Mouse (Mus musculus) testis, postnatal 10 days (tissue): Measurements from ENCODE around the gene Dnaaf2.
"Not testable (repeated sequence)": the region's sequence is repeated elsewhere in the genome, so short reads cannot be mapped to it uniquely, and the experiment has no call there.

ENCODE experiments used
- DNase-seq: peaks from one replicate; pipeline ENCODE4 v3.0.0; 2021; ENCODE audit warnings: low spot score

Dnaaf2 gene

DNA sequence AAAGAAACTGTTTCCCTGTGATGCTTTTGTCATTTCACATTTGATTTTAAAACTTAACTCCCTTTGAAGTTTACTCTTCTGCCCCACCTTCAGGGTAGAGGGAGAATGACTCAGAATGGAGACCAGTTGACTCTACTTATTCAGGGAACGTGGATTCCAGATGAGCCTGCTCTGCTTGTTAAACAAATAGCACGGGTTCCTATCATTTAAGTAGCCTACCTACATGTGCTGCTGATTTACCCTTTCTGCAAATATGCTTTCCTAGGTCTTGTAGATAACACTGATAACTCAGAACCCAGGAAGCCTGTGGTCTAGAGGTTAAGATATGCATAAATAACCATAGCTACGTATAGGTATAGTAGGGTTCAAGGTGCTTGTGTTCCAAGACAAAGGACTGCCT, 33.3 kb downstream of the Dnaaf2 start:
- no peak for DNase-seq

- not testable (repeated sequence) for DNase-seq
These were observed 34.6 kb downstream of the Dnaaf2 start for GRCm38 (mm10) chr12:69163586-69163985.

- DNase-seq: not testable (repeated sequence)
These were observed 37.6 kb downstream of the Dnaaf2 start for GRCm38 (mm10) chr12:69160677-69161076.

- no peak for DNase-seq
These were observed 38.7 kb downstream of the Dnaaf2 start for GRCm38 (mm10) chr12:69159578-69159940.

DNA sequence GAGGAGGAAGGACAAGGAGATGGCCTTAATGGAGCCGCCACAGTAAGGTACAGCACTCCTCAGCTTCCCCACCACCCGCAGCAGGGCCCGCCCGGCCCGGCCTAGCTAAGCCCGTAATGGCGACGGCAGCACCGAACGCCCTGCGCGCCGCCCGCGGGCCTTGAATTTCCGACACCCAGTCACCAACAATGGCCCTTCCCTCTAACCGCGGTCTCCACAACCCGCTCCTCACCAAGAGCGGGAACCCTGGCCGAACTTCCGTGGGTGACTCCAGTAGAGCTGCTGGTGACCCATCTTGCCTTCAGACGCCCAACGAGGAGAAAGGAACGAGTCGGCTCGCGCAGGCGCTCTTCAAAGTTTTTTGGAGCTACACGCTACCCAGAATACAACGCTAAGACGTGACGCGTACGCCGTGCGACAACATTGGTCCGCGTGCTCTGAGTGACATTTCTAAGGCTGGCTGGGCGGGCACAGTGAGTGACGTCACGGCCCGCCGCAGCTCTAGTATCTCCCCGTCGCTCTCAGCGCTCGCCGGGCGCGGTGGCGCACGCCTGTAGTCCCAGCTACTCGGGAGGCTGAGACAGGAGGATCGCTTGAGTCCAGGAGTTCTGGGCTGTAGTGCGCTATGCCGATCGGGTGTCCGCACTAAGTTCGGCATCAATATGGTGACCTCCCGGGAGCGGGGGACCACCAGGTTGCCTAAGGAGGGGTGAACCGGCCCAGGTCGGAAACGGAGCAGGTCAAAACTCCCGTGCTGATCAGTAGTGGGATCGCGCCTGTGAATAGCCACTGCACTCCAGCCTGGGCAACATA, 39.3 kb downstream of the Dnaaf2 start, which contains the start of gene Rps29:
Gene Rps29, minus strand, starts transcription at position 422 of the 813 bp plus-strand sequence.
- peak; percentile 96 for DNase-seq

DNA sequence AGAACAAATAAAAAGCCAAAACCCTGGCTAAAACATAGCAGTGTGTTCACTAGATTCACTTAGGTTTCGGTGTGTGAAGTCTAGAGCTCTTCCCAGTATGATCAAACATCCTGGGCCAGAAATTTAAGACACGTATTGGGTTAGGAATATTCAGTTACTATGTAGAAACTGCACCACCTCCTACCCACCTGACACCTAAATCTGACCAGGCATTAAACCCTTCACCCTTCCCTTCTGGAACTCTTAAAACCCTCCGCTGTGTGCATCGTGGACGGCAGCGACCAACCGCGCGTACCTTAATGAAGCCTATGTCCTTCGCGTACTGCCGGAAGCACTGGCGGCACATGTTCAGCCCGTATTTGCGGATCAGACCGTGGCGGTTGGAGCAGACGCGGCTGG, 39.9 kb downstream of the Dnaaf2 start:
- DNase-seq: no peak

- DNase-seq: no peak
These were observed 41.1 kb downstream of the Dnaaf2 start for GRCm38 (mm10) chr12:69157107-69157506.

GRCm38 (mm10) chr12:69156436-69156835, 41.8 kb downstream of the Dnaaf2 start:
- no peak for DNase-seq

- no peak for DNase-seq
These were observed 42.3 kb downstream of the Dnaaf2 start for GRCm38 (mm10) chr12:69155923-69156322.

DNA sequence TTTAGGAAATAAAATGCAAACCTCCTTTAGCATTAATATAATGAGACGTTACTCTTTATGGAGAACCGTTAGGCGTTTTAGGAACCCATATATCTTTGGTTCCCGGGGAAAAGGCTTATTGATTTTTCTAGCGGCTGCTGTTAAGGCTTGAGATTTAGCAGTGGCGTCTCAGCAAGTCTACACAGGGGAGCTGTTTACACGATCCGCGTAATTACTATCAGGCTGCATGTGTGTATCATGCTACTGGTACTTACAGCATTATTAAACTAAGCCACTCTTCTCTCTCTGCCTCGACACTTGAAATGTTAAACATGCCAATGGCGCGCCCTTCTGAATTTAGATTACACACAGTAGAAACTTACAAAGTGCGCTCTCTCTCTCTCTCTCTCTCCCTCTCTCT, 48.2 kb downstream of the Dnaaf2 start:
- no peak for DNase-seq

GRCm38 (mm10) chr12:69147166-69147735, 51.0 kb downstream of the Dnaaf2 start:
- DNase-seq: no peak

GRCm38 (mm10) chr12:69143460-69143859, 54.8 kb downstream of the Dnaaf2 start:
- peak; percentile 53 for DNase-seq

GRCm38 (mm10) chr12:69139841-69140240, 58.4 kb downstream of the Dnaaf2 start:
- no peak for DNase-seq

DNA sequence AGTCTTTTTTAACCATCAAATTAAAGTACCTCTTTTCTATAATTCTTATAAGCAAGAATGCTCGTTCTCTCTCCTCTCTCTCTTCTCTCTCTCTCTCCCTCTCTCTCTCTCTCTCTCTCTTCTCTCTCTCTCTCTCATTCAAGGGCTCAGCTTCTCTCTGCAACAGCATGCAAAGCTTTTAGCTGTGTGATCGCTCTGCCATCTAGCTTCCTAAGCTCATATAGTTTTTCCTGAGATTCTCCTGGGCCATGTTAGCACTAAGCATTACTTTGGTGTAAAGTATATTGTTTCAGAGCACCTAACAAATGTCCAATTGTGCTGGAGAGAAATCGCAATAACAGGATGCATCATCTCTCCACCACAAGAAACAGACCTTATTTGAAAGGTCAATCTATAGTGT, 59.0 kb downstream of the Dnaaf2 start:
- no peak for DNase-seq
